Mouse (Mus musculus): Measurements from ENCODE around the gene Uggt2.

Gene Uggt2

GRCm38 (mm10) chr14:119037076-119037683, 62.0 kb downstream of the Uggt2 start:
- in situ Hi-C loops (cut with MboI; ENCODE audit: low sequenced_read_pairs), result no loop called here

- in situ Hi-C loops (cut with MboI; ENCODE audit: low sequenced_read_pairs), result no loop called here
Observed at GRCm38 (mm10) chr14:119027675-119028253, 71.5 kb downstream of the Uggt2 start.

GRCm38 (mm10) chr14:119027130-119027529, 72.1 kb downstream of the Uggt2 start:
- in situ Hi-C loops (cut with MboI; ENCODE audit: low sequenced_read_pairs), result no loop called here

- in situ Hi-C loops (cut with MboI; ENCODE audit: low sequenced_read_pairs), result no loop called here
Observed at GRCm38 (mm10) chr14:119025889-119026288, 73.3 kb downstream of the Uggt2 start.

DNA sequence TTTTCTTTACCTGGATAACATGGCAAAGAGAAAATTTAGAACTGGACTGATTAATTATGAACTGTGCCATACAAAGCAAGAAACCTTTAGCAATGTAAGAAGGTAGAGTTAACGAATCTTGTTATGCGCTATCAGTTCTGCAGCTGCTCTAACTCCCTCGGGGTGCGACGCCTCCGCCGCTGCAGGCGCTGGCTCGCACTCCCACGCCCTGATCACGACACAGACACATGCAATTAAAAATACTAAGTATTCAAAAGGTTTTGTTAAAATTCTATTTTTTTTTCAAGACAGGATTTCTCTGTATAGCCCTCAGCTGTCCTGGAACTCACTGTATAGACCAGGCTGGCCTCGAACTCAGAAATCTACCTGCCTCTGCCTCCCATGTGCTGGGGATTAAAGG, 85.7 kb downstream of the Uggt2 start:
- in situ Hi-C loops (cut with MboI; ENCODE audit: low sequenced_read_pairs), result no loop called here

DNA sequence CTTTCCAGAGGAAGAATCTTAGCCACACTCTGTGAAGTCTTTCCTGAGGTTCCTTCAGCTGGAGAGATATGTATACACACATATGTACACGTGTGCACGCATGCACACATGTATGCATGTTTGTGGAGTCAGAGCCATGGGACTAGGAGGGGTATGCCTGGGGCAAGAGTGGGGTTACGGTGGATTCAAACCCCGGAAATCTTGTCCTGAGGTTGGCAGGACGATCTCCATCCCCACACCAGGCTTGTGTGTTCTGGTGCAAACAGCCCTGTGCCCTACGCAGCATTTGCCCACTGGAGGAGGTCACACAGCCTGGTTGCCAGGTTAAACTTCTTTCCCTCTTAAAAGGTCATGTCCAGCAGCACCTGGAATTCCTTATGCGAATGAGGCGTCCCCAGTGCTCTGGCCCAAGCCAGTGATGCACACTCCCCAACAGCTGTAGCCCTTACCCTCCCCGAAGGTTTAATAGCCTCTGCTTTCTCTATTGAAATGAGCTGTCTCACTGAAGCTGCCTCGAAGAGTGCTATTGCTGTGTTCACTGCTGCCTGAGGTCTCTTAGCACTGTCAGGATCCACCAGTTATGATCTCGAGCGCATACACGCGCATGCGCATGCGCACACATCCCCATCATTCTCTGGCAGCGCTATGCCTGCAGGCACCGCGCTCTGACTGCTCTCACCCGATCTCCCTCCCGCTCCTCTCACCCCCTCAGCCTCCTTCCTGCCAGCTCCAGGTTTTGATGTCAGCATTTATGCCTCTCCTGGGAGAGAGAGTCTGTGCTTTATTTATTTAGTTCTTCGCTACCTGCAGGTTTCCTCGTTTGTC, 86.4 kb downstream of the Uggt2 start:
- in situ Hi-C loops (cut with MboI; ENCODE audit: low sequenced_read_pairs), result no loop called here

GRCm38 (mm10) chr14:119009531-119009930, 89.7 kb downstream of the Uggt2 start:
- in situ Hi-C loops (cut with MboI; ENCODE audit: low sequenced_read_pairs), result no loop called here

- in situ Hi-C loops (cut with MboI; ENCODE audit: low sequenced_read_pairs), result no loop called here
Observed at GRCm38 (mm10) chr14:119008031-119008590, 91.1 kb downstream of the Uggt2 start.

DNA sequence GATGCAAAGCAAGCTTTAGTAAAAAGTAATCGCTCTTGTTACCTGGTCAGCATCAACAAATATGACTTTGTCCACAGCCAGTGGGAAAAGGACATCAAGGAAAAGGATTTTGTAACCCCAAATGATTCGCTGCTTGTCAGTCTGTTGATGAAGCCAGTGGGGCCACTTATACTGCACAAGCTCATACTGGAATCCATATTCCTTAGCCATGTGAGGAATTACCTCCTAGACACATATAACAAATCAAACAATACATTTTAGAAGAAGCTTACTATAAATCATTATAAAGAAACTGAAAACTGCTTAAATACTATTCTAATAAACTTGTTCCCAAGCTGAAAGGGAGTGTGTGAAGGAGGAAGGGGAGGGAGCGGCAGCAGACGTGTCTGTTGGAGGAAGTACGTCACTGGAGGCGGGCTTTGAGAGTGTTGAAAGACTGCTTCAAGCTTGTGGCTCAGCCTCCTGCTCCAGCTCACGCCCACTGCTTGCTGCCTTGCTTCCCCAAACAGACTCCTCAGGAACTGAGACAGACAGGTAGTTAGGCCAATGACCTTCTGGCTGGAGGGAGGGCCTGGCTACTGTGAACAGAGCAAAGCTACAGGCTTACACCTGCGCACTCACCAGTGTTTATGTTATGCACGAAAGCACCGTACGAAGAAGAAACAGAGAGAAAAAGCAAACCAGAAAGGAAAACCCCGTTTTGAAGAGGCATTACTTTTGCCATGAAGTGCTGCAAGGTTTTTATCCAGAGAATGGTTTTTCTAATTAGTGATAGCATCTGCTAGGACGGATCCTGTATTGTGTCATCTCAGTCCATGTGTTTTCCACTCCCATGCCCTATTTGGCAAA, 91.9 kb downstream of the Uggt2 start:
- in situ Hi-C loops (cut with MboI; ENCODE audit: low sequenced_read_pairs), result no loop called here

GRCm38 (mm10) chr14:119006441-119007102, 92.7 kb downstream of the Uggt2 start:
- in situ Hi-C loops (cut with MboI; ENCODE audit: low sequenced_read_pairs), result no loop called here

- in situ Hi-C loops (cut with MboI; ENCODE audit: low sequenced_read_pairs), result no loop called here
Observed at GRCm38 (mm10) chr14:119005834-119006233, 93.4 kb downstream of the Uggt2 start.

- in situ Hi-C loops (cut with MboI; ENCODE audit: low sequenced_read_pairs), result no loop called here
Observed at GRCm38 (mm10) chr14:119003320-119003719, 95.9 kb downstream of the Uggt2 start.

GRCm38 (mm10) chr14:118995226-118995925, 103.9 kb downstream of the Uggt2 start:
- in situ Hi-C loops (cut with MboI; ENCODE audit: low sequenced_read_pairs), result no loop called here

GRCm38 (mm10) chr14:118987523-118988496, 111.4 kb downstream of the Uggt2 start:
- in situ Hi-C loops (cut with MboI; ENCODE audit: low sequenced_read_pairs), result no loop called here

- in situ Hi-C loops (cut with MboI; ENCODE audit: low sequenced_read_pairs), result no loop called here
Observed at GRCm38 (mm10) chr14:118986653-118987522, 112.3 kb downstream of the Uggt2 start.

DNA sequence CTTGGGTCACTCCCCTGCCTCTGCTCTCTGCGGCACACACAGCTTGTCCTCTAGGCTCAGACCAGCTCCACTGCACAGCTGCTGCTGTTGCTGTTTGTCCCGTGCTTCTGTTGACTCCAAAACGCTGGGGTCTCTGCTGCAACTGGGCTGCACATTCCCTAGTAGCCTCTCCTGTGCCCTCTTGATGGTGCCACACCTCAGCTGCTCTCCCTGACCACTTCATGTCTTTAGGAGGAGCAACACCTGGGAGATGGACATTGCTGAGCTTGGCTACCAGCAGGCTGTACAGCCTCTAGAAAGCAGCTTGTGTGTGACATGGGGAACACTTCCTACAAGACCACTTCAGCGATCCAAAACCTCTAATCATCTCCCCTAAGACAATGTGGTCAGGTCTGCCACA, 115.1 kb downstream of the Uggt2 start:
- in situ Hi-C loops (cut with MboI; ENCODE audit: low sequenced_read_pairs), result no loop called here

- in situ Hi-C loops (cut with MboI; ENCODE audit: low sequenced_read_pairs), result no loop called here
Observed at GRCm38 (mm10) chr14:118983396-118983795, 115.8 kb downstream of the Uggt2 start.

Measured in CH12F3 (cell line).